Mouse (Mus musculus): Measurements from ENCODE around the gene Osbp2. TPM values are rescaled to one million over a fixed set of nuclear protein-coding genes. Genes with fewer than 3 reads are reported as not detected.

Gene Osbp2
- polyA plus RNA-seq, 1 experiment = 0.52 TPM

DNA sequence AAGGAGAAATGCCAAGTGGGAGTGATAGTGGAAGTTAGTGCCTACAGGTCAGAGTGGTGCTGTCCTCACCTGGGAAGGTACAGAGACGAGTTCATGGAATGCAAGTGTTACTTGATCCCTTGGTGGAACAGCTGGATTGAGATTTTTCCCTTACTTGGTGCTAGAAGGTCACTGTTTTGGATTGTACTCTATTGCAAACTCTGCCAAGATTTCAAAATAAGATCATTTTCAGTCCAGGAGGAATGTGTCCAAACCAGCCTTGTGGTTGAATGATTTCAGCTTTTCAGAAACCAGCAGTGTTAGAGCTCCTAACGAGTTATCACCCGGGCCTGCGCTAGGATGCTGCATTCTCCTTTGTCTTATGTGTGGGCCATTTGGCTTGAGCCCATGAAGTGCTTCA, 189.2 kb downstream of the Osbp2 start:
- 87% methylated on average over 4 of the region's 4 CpGs for WGBS
- Histone ChIP-seq H3K4me1 (ENCODE audit: control insufficient read depth, insufficient read depth, insufficient read length, low read length) (no peaks in the 10 kb centered on the region), H3K36me3 (ENCODE audit: control insufficient read depth, insufficient read depth, low read length) (peaks cover 48% of the 10 kb centered on the region)

DNA sequence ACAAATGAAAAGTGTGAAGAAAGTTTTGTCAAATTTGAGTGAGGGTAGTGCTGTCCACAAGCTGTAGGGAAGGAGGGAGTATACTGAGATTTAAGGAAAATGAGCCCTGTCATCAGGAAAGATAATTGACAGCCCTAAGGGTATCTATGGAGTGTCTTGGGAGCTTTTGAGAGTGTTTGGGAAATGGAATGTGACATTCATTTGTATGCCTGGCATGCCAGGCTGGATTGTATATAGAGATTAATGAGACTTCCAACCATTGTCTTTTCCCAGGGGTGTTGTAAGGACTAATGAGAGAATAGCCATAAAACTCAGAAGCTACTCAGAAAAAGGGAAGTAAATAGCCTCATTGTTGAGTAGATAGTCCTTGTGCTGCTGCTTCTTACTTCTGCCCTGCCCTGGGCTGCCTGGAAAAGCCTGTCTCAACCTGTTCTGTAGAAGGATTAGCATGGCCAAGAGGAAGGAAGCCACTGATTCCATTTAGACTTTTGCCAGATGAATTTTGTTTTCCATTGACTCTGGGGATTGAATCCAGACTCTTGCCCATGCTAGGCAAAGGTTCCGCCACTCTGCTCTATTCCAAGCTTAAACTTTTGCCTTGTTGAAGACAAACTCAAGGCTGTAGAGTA, 192.6 kb downstream of the Osbp2 start:
- no peaks in the 10 kb centered on the region for H3K4me1 ChIP-seq (ENCODE audit: control insufficient read depth, insufficient read depth, insufficient read length, low read length)
- WGBS = 100% methylated on average over 1 of the region's 1 CpGs
- TF ChIP-seq CTCF (IDR thresholded peaks at IDR 0.05; ENCODE audit: extremely low read depth, insufficient read length, insufficient replicate concordance, low read depth, low read length) (no peak), POLR2A (IDR thresholded peaks at IDR 0.05; ENCODE audit: low read depth, low read length) (no peak)
- H3K27me3 ChIP-seq (ENCODE audit: control insufficient read depth, insufficient read depth, low read length) = no peaks in the 10 kb centered on the region
- peaks cover 36% of the 10 kb centered on the region for H3K36me3 ChIP-seq (ENCODE audit: control insufficient read depth, insufficient read depth, low read length)
- H3K4me3 ChIP-seq (ENCODE audit: low read depth, low read length) = no peak overlapping the region
- H3K27ac ChIP-seq (ENCODE audit: insufficient read depth, low read depth, low read length) = no peak overlapping the region

More for the DNA sequence above, 189.2 kb downstream of the Osbp2 start:
- TF ChIP-seq POLR2A (IDR thresholded peaks at IDR 0.05; ENCODE audit: low read depth, low read length) (no peak), CTCF (IDR thresholded peaks at IDR 0.05; ENCODE audit: extremely low read depth, insufficient read length, insufficient replicate concordance, low read depth, low read length) (no peak)
- H3K27ac ChIP-seq (ENCODE audit: insufficient read depth, low read depth, low read length) = no peak overlapping the region
- no peak overlapping the region for H3K4me3 ChIP-seq (ENCODE audit: low read depth, low read length)
- no peaks in the 10 kb centered on the region for H3K27me3 ChIP-seq (ENCODE audit: control insufficient read depth, insufficient read depth, low read length)

DNA sequence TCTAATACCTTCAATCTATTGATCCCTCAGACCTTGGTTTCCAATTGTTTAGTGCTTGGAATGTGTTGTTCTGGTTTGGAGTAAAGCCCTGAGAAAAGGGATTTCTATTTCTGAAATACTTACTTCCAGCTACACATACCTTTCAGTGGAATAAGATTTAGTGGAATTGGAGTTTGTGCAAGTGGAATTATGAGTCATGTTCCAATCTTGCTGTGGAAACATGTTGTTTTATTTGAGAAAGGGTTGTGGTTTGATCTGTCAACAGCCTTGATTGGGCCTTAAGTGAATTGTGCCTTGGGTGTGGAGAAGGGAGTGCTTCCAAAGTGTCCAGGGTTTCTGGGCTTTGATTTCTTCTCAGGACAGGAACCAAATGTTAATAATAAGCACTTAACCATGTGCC, 193.9 kb downstream of the Osbp2 start:
- TF ChIP-seq POLR2A (IDR thresholded peaks at IDR 0.05; ENCODE audit: low read depth, low read length) = no peak
- no peak for TF ChIP-seq CTCF (IDR thresholded peaks at IDR 0.05; ENCODE audit: extremely low read depth, insufficient read length, insufficient replicate concordance, low read depth, low read length)
- H3K36me3 ChIP-seq (ENCODE audit: control insufficient read depth, insufficient read depth, low read length) = peaks cover 34% of the 10 kb centered on the region

DNA sequence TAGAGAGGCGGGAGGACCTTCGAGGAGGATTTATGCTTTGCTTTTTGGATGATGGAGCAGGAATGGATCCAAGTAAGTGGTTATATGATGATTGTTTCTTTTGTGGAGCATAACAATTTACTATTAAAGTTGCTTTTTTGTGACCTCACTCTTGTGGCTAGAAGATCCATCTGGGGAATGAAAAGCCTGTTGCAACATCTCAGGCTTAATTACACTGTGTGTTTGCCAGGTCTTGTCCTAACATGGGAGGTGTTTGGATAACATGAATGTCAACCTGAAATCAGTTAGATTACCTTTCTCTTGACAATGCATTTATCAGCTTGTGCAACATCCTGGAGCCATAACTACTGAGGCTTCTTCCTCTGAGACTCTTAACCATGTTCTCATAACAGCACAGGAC, 194.9 kb downstream of the Osbp2 start:
- Histone ChIP-seq H3K4me3 (ENCODE audit: low read depth, low read length) (no peak overlapping the region), H3K27me3 (ENCODE audit: control insufficient read depth, insufficient read depth, low read length) (no peaks in the 10 kb centered on the region), H3K27ac (ENCODE audit: insufficient read depth, low read depth, low read length) (no peak overlapping the region), H3K36me3 (ENCODE audit: control insufficient read depth, insufficient read depth, low read length) (peaks cover 36% of the 10 kb centered on the region), H3K4me1 (ENCODE audit: control insufficient read depth, insufficient read depth, insufficient read length, low read length) (no peaks in the 10 kb centered on the region)
- 86% methylated on average over 2 of the region's 2 CpGs for WGBS
- TF ChIP-seq CTCF (IDR thresholded peaks at IDR 0.05; ENCODE audit: extremely low read depth, insufficient read length, insufficient replicate concordance, low read depth, low read length) (no peak), POLR2A (IDR thresholded peaks at IDR 0.05; ENCODE audit: low read depth, low read length) (no peak)

More for the DNA sequence above, 193.9 kb downstream of the Osbp2 start:
- Histone ChIP-seq H3K27ac (ENCODE audit: insufficient read depth, low read depth, low read length) (no peak overlapping the region), H3K27me3 (ENCODE audit: control insufficient read depth, insufficient read depth, low read length) (no peaks in the 10 kb centered on the region), H3K4me1 (ENCODE audit: control insufficient read depth, insufficient read depth, insufficient read length, low read length) (no peaks in the 10 kb centered on the region), H3K4me3 (ENCODE audit: low read depth, low read length) (no peak overlapping the region)

DNA sequence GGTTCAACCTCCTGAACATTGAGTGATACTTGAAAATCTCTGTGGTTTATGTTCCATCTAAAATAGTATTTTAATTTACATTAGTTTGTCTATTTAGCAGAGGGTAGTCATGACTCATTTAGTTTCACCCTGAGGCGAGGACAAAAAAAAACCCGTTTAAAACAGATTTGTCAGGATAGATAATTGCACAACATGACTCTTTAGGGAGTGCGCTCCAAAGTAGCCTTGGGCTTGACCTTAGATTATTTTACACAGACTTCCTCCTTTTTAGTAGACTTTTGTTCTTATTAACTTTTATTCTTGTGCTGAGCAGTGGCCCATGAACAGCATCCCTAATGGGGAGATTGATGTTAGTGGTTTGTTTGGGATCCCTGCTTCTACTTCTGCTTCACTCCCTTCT, 196.2 kb downstream of the Osbp2 start:
- H3K4me3 ChIP-seq (ENCODE audit: low read depth, low read length) = no peak overlapping the region
- WGBS = 76% methylated on average over 3 of the region's 3 CpGs
- no peaks in the 10 kb centered on the region for H3K4me1 ChIP-seq (ENCODE audit: control insufficient read depth, insufficient read depth, insufficient read length, low read length)
- H3K27ac ChIP-seq (ENCODE audit: insufficient read depth, low read depth, low read length) = no peak overlapping the region
- TF ChIP-seq CTCF (IDR thresholded peaks at IDR 0.05; ENCODE audit: extremely low read depth, insufficient read length, insufficient replicate concordance, low read depth, low read length) = no peak
- no peak for TF ChIP-seq POLR2A (IDR thresholded peaks at IDR 0.05; ENCODE audit: low read depth, low read length)
- H3K36me3 ChIP-seq (ENCODE audit: control insufficient read depth, insufficient read depth, low read length) = peaks cover 32% of the 10 kb centered on the region
- H3K27me3 ChIP-seq (ENCODE audit: control insufficient read depth, insufficient read depth, low read length) = no peaks in the 10 kb centered on the region

DNA sequence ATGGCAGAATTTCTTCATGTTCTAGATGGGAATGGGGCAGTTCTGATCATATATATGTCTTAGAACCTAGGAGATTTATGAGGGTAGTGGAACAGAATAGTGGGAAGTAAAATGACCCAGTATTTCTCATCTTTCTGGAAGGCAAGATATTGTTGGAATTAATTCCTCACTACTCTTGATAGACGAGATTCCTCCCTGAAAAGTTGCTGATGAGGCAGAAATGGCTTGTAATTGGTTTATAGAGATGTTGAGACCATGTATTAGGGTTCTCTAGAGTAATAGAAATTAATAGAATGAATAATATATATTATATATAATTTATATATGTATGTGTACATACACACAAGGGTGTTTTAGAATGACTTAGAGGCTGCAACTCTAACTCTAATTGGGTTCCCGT, 201.7 kb downstream of the Osbp2 start:
- TF ChIP-seq CTCF (IDR thresholded peaks at IDR 0.05; ENCODE audit: extremely low read depth, insufficient read length, insufficient replicate concordance, low read depth, low read length) = no peak
- WGBS = 94% methylated on average over 2 of the region's 2 CpGs
- no peaks in the 10 kb centered on the region for H3K4me1 ChIP-seq (ENCODE audit: control insufficient read depth, insufficient read depth, insufficient read length, low read length)
- peaks cover 19% of the 10 kb centered on the region for H3K36me3 ChIP-seq (ENCODE audit: control insufficient read depth, insufficient read depth, low read length)
- no peaks in the 10 kb centered on the region for H3K27me3 ChIP-seq (ENCODE audit: control insufficient read depth, insufficient read depth, low read length)
- H3K4me3 ChIP-seq (ENCODE audit: low read depth, low read length) = no peak overlapping the region
- no peak overlapping the region for H3K27ac ChIP-seq (ENCODE audit: insufficient read depth, low read depth, low read length)

Other genes with a start within 250 kb of the Osbp2 start
- 2.2 and 4.2 TPM in 2 replicates for gene Morc2a, start 214.7 kb downstream of the Osbp2 start, polyA plus RNA-seq (2012; rRNA removed)
- gene 4921536K21Rik, start 31.2 kb upstream of the Osbp2 start, polyA plus RNA-seq (2012; rRNA removed) = 0.06 TPM in 2 replicates
- gene Dusp18, start 31.3 kb upstream of the Osbp2 start, polyA plus RNA-seq (2012; rRNA removed) = 1.4 and 2.4 TPM in 2 replicates
- 4.7 and 6.5 TPM in 2 replicates for gene Slc35e4, start 50.8 kb upstream of the Osbp2 start, polyA plus RNA-seq (2012; rRNA removed)
- gene Tcn2, start 68.3 kb upstream of the Osbp2 start, polyA plus RNA-seq (2012; rRNA removed) = 187 and 452 TPM in 2 replicates
- 11.2 and 17.8 TPM in 2 replicates for gene Pes1, start 100.1 kb upstream of the Osbp2 start, polyA plus RNA-seq (2012; rRNA removed)
- 0.19 TPM in 1 of 2 replicates, not detected in the other for gene 4930556J24Rik, start 112.9 kb upstream of the Osbp2 start, polyA plus RNA-seq (2012; rRNA removed)
- 88.7 and 124 TPM in 2 replicates for gene Gal3st1, start 119.7 kb upstream of the Osbp2 start, polyA plus RNA-seq (2012; rRNA removed)
- 0.05 and 0.42 TPM in 2 replicates for gene Sec14l4, start 167.6 kb upstream of the Osbp2 start, polyA plus RNA-seq (2012; rRNA removed)
- not detected in 2 replicates for gene Sec14l3, start 200.9 kb upstream of the Osbp2 start, polyA plus RNA-seq (2012; rRNA removed)
- gene Mtfp1, start 231.5 kb upstream of the Osbp2 start, polyA plus RNA-seq (2012; rRNA removed) = 22.4 and 26.6 TPM in 2 replicates

Measured in small intestine, adult 2 months (tissue).